Mouse (Mus musculus) kidney, postnatal 25 days (tissue): ENCODE results near the gene Bag5.
A peak's percentile ranks its signal among the peaks of the same experiment; 100 is the strongest.
"Not testable (repeated sequence)": the region's sequence is repeated elsewhere in the genome, so short reads cannot be mapped to it uniquely, and the experiment has no call there.

Experiments used
- DNase-seq, 2 experiments: peaks; one replicate each; pipeline ENCODE4 v3.0.0; 2021; ENCODE audit warnings: mixed read lengths in 2 of 2

Gene Bag5

GRCm38 (mm10) chr12:111672581-111672980 is 40.5 kb downstream of the Bag5 start:
- DNase-seq, result peak; percentile 32 to 67

DNA sequence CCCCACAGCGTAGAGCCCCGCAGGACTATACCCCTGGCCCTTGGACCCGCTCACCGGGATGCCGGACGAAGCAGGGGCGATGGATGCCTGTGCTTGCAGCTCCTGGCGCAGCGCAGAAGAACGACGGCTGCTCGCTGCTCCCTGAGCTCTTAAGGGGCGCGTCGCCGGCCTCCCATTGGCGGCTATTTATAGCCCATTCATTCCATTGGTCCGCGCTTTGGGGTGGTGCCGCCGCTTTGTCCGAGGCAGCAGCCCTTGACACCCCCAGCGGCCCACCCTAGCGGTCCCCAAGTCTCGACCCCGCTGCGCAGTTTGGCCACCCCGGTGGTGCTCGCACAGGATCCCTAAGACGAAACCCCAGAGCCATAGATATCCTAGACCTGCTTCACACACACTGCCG is 40.9 kb downstream of the Bag5 start, which contains the start of gene Ckb:
Ckb (minus strand) TSS at position 163 of the 400 bp plus-strand sequence.
- DNase-seq, result peak; percentile 81 to 92

DNA sequence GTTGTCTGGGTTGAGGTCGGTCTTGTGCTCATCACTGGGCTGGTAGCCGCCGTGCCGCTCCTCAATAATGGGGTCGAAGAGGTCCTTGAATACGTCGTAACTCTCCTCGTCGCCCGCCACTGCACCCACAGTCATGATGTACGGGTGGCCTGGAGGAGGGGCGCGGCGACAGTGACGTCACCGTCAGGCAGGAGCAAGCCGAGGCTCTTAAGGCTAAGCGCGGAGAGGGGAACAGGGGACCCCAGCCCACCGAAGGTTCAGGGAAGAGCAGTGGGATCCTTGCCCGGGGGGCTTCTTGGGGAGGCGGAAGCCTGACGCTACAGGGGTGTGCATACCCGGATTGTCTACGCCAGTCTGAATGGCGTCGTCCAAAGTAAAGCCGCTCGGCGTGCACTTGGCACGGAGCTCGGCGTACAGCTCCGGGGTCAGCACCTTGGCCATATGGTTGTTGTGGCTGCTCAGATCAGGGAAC is 41.6 kb downstream of the Bag5 start:
- peak; percentile 69 to 80 for DNase-seq

- no peak for DNase-seq
Observed at GRCm38 (mm10) chr12:111670976-111671375, 42.1 kb downstream of the Bag5 start.

DNA sequence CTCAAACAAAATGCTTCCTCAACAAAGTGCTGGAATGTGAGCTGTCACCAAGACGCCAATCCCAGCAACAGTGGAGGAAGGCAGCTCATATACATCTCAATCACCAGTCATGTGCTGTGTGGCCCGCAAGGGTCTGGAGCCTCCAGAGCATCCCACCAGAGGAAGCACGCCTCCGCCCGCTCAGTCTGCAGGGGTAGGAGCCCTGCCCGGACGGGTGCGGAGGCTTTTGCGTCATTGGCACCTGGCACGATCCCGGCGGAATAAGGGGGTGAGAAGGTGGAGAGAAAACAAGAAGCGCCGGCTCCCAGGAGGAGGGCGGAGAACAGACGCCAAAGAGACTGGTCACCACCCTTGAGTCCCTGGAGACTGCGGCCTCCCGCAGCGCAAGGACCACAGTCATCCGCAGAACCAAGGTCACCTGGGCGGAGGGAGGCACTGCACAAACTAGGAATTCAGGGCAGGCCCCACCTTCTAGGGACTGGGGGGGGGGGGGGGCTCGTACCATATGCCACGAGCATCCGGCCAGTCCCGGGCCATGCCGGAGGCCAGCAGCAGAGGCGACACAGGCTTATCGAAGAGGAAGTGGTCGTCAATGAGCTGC is 42.6 kb downstream of the Bag5 start:
- DNase-seq, result peak; percentile 45 to 75

GRCm38 (mm10) chr12:111669961-111670360 is 43.1 kb downstream of the Bag5 start:
- DNase-seq, result no peak

GRCm38 (mm10) chr12:111669000-111669788 is 43.9 kb downstream of the Bag5 start:
- peak; percentile 34 to 65 for DNase-seq

- peak; percentile 96 to 100 for DNase-seq
Observed at GRCm38 (mm10) chr12:111668457-111668912, 44.6 kb downstream of the Bag5 start.

- peak in 1 of 2 experiments; percentile 32 for DNase-seq
Observed at GRCm38 (mm10) chr12:111667421-111667820, 45.6 kb downstream of the Bag5 start.

GRCm38 (mm10) chr12:111666380-111666779 is 46.7 kb downstream of the Bag5 start:
- no peak for DNase-seq

GRCm38 (mm10) chr12:111665041-111665880 is 47.8 kb downstream of the Bag5 start:
- peak in 1 of 2 experiments; percentile 36 for DNase-seq

GRCm38 (mm10) chr12:111664144-111664634 is 48.9 kb downstream of the Bag5 start:
- DNase-seq, result peak in 1 of 2 experiments; percentile 54

DNA sequence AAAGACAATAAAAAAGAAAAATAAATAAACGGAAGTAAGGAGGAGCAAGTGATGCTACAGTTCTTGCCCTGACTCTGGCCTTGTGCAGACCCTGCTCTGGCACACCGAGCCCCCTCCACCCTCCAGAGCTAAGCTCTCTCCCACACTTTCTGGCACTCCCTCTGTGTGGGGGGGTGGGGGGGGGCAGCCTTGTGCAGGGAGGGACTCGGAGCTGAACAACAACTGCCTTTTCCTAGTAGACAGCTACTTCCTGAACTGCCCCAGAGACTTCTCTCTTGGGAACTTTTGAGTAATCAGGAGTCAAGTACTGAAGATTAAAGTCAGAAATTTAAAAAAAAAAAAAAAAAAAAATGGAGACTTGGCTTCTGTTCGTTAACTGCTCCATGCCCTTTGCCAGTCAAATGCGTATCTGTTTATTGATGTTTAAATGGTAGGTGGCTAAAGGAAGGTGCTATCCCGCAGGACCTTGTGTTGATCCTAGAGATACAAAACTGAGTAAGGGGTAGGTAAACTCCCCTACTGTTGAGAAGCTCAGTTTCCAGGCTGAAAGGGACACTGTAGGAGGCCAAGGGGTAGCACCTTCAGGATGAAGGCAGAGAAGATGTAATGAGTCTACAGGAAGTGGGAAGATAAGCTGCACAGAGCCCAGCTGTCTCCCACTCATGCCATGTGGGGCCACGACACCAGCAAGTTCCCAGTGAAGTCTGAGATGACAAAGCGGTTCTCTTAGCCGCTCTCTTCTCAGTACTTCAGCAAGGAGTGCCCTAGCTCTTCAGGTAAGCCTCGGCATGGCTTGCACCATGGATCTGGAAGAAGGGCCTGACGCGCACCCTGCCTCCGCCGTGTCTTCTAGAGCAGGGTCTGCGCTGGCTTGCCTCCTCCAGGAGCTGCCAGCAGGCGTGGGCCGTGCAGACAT is 49.6 kb downstream of the Bag5 start:
- DNase-seq, result no peak

GRCm38 (mm10) chr12:111661554-111661953 is 51.5 kb downstream of the Bag5 start:
- not testable (repeated sequence) for DNase-seq

DNA sequence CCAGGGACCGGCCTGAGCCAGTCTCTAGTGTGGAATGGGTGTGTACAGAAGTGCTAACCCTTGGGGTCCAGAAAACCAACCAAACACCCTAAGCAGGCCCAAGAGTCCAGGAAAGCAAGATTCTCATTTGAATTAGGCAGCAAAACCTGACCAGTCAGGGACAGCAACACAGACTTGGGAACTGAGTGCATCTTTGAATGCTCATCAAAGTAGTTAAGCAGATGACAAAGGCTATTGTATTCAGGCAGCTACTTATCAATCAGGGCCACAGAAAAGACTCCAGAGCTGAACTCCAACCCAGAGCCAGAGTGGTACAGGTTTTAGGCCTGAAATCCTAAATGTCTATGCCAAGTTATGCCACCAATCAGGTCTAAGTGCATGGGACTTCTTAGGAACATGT is 52.4 kb downstream of the Bag5 start:
- no peak for DNase-seq
